Mouse (Mus musculus) left cerebral cortex, adult 2 months (tissue): ENCODE results near the gene Krt71. TPM values are rescaled to one million over a fixed set of nuclear protein-coding genes. Genes with fewer than 3 reads are reported as not detected.

ENCODE experiments used
- DNase-seq, 2 experiments: peaks; one replicate each; pipeline ENCODE4 v3.0.0; 2021 to 2022; ENCODE audit warnings: low spot score in 2 of 2, mixed read lengths in 1 of 2; ENCODE audit errors: extremely low spot score in 1 of 2
- H3K27ac ChIP-seq: fragments of 200-600 bp; 2 replicates; pipeline ENCODE4 v1.8.1; 2022
- H3K4me3 ChIP-seq: fragments of 200-600 bp; 2 replicates; pipeline ENCODE4 v1.8.1; 2022
- CTCF ChIP-seq: fragments of 200-600 bp; IDR thresholded peaks from 2 replicates; pipeline ENCODE4 v1.8.1; 2022; ENCODE audit warnings: antibody characterized with exemption, mild to moderate bottlenecking, moderate library complexity
- intact Hi-C: fragments of 180-260 bp; cut with DNase I; formaldehyde crosslinking; loops from one replicate; pipeline ENCODE4 v1.15.1; 2025
- long read RNA-seq, 2 experiments: library from polyadenylated mRNA; stranded (forward); transcript quantifications; one replicate each; pipeline ENCODE4 v2.0.0; 2021; ENCODE audit warnings: borderline mapping rate in 2 of 2
- total RNA-seq, 2 experiments: library from RNA; stranded (reverse); gene quantifications; 2 replicates each; pipeline ENCODE4 v1.2.3; 2021

Krt71 gene
- not detected for total RNA-seq
- long read RNA-seq, experiment 1: 0 reads
- long read RNA-seq, experiment 2: 0 reads

- no peak for DNase-seq
- intact Hi-C loops: no loop called here
- no peak for TF ChIP-seq CTCF
- no peak within 1 kb of the TSS for H3K27ac ChIP-seq
- no peak within 1 kb of the TSS for H3K4me3 ChIP-seq
Observed at GRCm38 (mm10) chr15:101742711-101743110, at the start of gene Krt71. Krt71 (minus strand) TSS chr15:101743109.

GRCm38 (mm10) chr15:101790867-101791266 lies 48.0 kb upstream of the Krt71 start:
- no peak for DNase-seq
- intact Hi-C loops: no loop called here
- Histone ChIP-seq H3K27ac (no peak overlapping the region), H3K4me3 (no peak overlapping the region)
- TF ChIP-seq CTCF: no peak

DNA sequence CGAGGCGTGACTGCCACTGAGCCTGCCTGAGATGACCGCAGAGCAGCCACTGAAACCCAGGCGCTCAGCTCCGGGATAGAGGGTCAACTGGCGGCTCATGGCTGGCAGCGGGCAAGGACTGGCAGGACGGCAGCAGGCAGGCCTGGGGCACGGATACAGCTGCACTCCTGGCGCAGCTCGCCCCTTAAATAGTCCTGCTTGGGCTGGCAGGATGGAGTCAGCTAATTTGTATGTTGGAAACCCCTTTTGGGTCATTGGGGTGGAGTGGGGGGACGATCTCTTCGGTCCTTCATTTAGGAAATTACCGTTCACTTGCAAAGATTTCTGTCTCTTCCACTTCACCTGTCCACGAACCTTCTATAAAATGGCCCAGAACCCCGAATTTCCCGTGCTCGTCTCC lies 43.5 kb upstream of the Krt71 start, which contains the start of gene Krt72:
Gene Krt72 (minus strand): TSS at position 101 of the 400 bp plus-strand sequence.
- DNase-seq: no peak
- TF ChIP-seq CTCF: no peak
- intact Hi-C loops: no loop called here
- H3K4me3 ChIP-seq: no peak within 1 kb of the TSS
- no peak within 1 kb of the TSS for H3K27ac ChIP-seq

GRCm38 (mm10) chr15:101773420-101773819 lies 30.5 kb upstream of the Krt71 start:
- H3K4me3 ChIP-seq: no peak overlapping the region
- intact Hi-C loops: loop anchor here (2.0 to 5.0 kb wide), 2 partner anchors 294 to 435 kb away; no protein-coding TSS in a partner anchor
- no peak for DNase-seq
- no peak for TF ChIP-seq CTCF
- no peak overlapping the region for H3K27ac ChIP-seq

GRCm38 (mm10) chr15:101772711-101773081 lies 29.8 kb upstream of the Krt71 start:
- Histone ChIP-seq H3K27ac (no peak overlapping the region), H3K4me3 (no peak overlapping the region)
- TF ChIP-seq CTCF: peak; percentile 89
- intact Hi-C loops: loop anchor here (1.0 to 5.0 kb wide), 4 partner anchors 201 to 434 kb away; no protein-coding TSS in a partner anchor
- peak; percentile 86 to 92 for DNase-seq

GRCm38 (mm10) chr15:101772080-101772710 lies 29.3 kb upstream of the Krt71 start:
- peak; percentile 37 for TF ChIP-seq CTCF
- no peak for DNase-seq
- intact Hi-C loops: loop anchor here (1.0 to 5.0 kb wide), 4 partner anchors 201 to 433 kb away; no protein-coding TSS in a partner anchor
- Histone ChIP-seq H3K4me3 (no peak overlapping the region), H3K27ac (no peak overlapping the region)

GRCm38 (mm10) chr15:101770226-101770625 lies 27.3 kb upstream of the Krt71 start:
- TF ChIP-seq CTCF: no peak
- DNase-seq: no peak
- Histone ChIP-seq H3K27ac (no peak overlapping the region), H3K4me3 (no peak overlapping the region)
- intact Hi-C loops: loop anchor here (5.0 kb wide), 1 partner anchor 297 kb away; no protein-coding TSS in a partner anchor

DNA sequence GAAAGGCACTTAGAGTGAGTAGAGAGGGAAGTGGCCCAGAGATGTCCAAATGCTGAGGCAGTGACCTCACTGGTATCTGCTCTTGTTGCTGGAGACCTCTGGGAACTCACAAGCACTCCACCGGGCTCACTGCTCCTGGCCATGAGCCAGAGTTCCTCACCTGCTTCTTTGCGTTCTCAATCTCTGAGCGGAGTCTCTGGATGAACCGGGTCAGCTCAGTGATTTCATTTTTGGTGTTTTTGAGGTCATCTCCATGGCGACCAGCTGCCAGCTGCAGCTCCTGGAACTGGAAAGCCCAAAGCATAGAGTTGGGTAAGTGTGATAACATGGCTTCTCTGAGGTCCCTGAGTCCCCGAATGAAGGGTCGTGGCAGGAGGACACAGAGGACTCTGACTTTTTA lies 5.1 kb downstream of the Krt71 start:
- intact Hi-C loops: no loop called here
- no peak overlapping the region for H3K27ac ChIP-seq
- no peak for DNase-seq
- no peak overlapping the region for H3K4me3 ChIP-seq
- no peak for TF ChIP-seq CTCF

DNA sequence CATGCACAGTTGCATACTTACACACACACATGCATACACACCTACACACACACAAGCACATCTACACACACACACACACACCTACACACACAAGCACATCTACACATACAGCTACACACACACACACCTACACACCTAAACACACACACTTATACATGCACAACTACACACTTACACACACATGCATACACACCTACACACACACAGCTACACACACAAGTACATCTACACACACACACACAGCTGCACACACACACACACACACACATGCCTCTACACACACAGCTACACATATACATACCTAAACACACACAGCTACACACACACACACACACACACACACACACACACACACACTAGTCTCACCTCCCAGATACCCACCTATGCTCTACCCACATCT lies 12.3 kb downstream of the Krt71 start:
- Histone ChIP-seq H3K4me3 (no peak overlapping the region), H3K27ac (no peak overlapping the region)
- no peak for TF ChIP-seq CTCF
- DNase-seq: no peak
- intact Hi-C loops: no loop called here

GRCm38 (mm10) chr15:101724686-101725085 lies 18.2 kb downstream of the Krt71 start:
- no peak for TF ChIP-seq CTCF
- H3K27ac ChIP-seq: no peak overlapping the region
- H3K4me3 ChIP-seq: no peak overlapping the region
- no peak for DNase-seq
- intact Hi-C loops: no loop called here

DNA sequence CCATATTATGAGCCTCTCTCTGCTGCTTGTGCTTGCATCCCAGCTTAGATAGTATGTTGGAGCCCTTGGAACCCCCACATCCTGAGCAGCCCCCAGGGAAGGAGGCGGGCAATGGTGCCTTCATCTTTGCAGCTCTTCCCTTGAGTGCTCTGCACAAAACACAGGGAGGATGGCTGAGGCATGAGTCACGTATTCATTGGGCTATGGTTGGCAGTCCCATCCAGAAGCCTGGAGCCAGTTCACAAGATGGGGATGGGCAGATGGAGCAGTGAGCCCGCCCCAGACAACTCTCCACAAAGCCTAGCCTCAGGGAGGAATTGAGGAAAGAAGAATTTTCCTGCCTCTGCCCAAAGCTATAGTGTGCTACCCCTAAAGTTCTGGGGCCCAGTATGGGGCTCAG lies 27.1 kb downstream of the Krt71 start:
- Histone ChIP-seq H3K27ac (no peak overlapping the region), H3K4me3 (no peak overlapping the region)
- no peak for DNase-seq
- TF ChIP-seq CTCF: no peak
- intact Hi-C loops: no loop called here

DNA sequence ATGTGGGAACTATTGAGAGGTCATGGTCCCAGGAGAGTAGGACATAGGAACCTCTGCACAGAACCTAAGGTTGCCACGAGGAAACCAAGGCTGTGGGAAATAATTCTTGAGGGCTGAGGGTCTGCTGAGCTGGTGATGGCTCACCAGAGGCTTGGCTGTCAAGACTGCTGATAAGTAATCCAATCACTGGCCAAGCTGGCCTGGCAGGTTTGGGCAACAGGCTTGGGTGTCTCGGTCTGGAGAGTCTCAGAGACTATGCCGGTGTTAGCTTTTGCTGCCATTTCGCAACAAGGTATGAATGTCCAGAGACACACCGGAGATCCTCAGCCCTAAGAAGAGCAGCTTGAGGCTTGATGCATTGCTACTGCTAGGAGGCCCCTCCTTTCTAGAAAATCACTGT lies 28.6 kb downstream of the Krt71 start:
- H3K4me3 ChIP-seq: no peak overlapping the region

GRCm38 (mm10) chr15:101713731-101714130 lies 29.2 kb downstream of the Krt71 start:
- Histone ChIP-seq H3K27ac (no peak overlapping the region), H3K4me3 (no peak overlapping the region)
- no peak for DNase-seq
- TF ChIP-seq CTCF: no peak
- intact Hi-C loops: no loop called here

More for the DNA sequence above, 28.6 kb downstream of the Krt71 start:
- no peak for DNase-seq
- intact Hi-C loops: no loop called here
- H3K27ac ChIP-seq: no peak overlapping the region
- no peak for TF ChIP-seq CTCF
